Mouse (Mus musculus) erythroblast, adult 5-6 weeks (primary cell): Measurements from ENCODE around the gene Klhl25. TPM values are rescaled to one million over a fixed set of nuclear protein-coding genes. Genes with fewer than 3 reads are reported as not detected.
"Not testable (repeated sequence)": the region's sequence is repeated elsewhere in the genome, so short reads cannot be mapped to it uniquely, and the experiment has no call there.

ENCODE experiments used
- ATAC-seq: replicated peaks from 2 replicates; pipeline ENCODE4 v1.8.0; 2016; ENCODE audit warnings: moderate number of reproducible peaks, mild to moderate bottlenecking, moderate TSS enrichment, inconsistent platforms; ENCODE audit not compliant: poor library complexity, low FRiP score, severe bottlenecking
- total RNA-seq, 2 experiments: library from RNA; stranded (forward) in 1 of 2; stranded (reverse) in 1 of 2; fragments of 150-400 nt in 1 of 2; fragments of 200-764, 138-1000 nt in 1 of 2; gene quantifications; 2 replicates each; pipeline versions ENCODE4 v1.2.3 to v1.2.4; 2015 to 2017; ENCODE audit warnings: low replicate concordance in 2 of 2

Gene Klhl25
- 74.7 and 77.5 TPM in 2 replicates for total RNA-seq (2015; ENCODE audit: low replicate concordance)
- 189 and 190 TPM in 2 replicates for total RNA-seq (2017; ENCODE audit: low replicate concordance)

DNA sequence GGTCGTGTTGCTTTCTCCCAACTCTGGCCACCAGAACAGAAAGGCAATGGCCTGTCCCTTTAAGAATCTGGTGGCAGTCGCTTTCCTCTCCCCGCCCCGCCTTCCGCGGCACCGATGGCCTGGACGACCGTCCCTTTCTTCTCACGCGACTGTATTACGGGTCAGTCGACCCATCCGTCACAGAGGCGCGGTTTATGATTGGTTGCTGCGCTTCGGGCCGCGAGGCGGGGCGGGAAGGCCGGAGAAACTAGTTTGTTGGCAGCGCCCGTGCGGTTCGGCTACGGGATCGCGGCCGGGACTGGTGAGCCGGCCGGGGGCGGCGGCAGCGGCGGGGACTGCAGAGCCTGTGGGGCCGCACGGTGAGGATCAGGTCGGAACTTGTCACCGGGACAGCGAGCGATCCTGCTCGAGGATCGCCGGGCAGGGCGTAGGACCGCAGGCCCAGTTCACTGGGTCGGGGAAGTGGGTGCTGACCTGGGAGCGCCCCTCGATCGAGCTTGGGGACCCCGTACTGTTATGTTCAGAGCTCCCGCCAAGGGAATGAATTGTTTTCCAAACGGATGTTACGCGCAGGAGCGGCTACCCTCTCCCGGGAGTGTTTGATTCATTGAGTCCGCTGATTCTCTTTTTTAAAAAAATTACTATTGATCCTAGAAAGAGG is at the start of gene Klhl25:
Klhl25 (plus strand) TSS at position 196 of the 661 bp plus-strand sequence.
- peak; percentile 96 for ATAC-seq

DNA sequence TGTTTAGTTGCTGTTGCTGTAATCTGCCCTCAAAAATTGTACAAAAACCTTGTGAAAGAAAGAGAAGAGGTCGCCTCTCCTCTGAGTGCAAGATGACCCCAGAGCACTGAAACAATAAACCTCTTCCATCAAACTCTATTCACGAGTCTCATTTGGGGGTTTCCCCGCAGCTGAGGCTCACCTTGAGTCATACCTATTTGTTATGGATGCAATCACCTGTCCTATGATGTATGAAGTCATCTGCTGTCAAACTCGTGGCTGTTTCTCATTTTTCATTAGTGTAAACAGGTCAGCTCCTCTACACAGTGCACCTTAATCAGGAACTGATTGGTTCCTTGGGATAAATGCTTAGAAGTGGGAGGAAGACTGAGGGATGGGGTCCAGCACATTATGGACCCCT is 47.6 kb upstream of the Klhl25 start:
- ATAC-seq: 0 out of 2 replicates have a peak, but pooled peaks have one; percentile 44

DNA sequence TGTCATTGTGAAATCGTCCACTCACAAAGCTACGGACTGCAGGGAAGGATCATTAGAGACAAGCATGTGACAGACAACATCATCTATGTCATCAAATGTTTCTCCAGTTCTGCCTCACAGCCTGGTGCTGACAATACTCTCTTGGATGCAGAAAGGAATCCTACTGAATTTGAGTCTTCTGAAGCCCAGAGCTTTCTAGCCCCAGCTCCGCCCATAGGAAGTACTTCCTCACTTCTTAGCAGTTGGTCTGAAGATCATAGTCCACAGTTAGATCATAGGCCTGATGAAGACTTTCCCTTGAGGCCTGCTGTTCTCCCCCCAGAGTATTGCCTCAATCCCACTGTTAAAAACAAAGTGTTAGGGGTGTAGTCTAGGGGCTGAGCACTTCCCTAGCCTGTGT is 47.1 kb upstream of the Klhl25 start:
- no peak for ATAC-seq

DNA sequence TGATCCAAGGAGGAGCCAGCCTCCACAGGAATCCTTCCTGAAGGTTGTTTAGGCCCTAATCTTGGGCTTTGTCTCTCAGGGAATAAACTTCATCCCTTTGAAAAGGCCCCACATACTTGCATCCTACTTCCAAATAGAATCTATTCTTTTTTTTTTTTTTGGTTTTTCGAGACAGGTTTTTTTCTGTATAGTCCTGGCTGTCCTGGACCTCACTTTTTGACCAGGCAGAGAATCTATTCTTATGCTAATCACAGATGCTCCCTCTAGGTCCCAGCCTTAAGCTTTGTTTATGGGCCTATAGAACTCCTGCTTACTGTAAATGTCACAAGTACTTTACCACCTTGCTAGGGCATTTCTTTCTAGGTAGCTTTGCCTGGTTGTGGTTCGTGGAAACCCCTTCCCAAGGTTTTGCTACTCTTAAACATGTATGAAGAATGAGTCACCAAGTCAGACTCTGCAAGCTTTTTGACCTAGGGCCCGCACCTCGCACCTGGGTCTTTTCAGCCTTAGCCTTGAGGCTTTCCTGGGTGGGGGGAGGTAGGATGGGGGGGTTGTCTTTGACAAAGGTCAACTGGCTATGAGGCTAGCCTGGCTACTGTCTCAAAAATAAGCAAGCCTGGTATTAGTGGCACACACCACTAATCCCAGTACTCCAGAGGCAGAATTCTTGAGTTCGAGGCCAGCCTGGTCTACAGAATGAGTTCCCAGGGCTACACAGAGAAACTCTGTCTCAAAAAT is 46.3 kb upstream of the Klhl25 start:
- no peak for ATAC-seq

DNA sequence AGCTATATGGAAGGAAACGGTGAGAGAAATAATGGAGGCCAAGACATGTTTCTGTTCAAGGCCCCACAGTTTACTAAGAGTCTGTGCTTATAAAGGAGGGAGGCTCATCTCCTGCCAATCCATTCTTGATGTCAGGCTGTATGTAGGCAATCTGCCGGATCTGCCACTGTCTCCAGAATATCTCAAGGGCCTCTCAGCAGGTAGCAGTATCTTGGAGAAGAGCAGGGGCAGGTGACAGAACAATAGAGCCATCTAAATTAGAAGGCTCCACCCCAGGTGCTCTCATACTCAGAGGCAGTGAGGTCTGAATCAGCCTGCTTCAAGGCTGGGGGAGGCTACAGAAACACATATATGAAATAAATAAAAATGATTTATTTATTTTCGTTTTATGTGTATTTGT is 45.2 kb upstream of the Klhl25 start:
- ATAC-seq: no peak

DNA sequence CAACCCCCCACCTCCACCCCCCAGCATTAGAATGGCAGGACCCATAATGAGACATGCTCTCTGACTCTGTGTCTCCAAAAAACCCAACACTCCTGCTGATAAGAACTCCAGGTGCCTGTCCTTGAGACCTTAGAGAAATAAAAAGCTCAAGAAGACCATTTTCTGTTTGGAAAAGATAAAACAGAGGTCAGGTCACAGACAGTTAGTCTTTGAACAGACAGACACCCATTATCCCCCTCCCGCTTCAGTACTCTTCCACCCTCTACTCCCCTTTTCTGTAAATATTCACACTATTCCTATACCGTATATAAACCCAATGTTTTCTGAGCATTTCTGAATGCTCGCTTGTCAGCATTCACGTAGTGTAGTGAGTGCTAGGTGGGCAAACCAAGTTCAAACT is 41.9 kb upstream of the Klhl25 start:
- ATAC-seq: no peak

DNA sequence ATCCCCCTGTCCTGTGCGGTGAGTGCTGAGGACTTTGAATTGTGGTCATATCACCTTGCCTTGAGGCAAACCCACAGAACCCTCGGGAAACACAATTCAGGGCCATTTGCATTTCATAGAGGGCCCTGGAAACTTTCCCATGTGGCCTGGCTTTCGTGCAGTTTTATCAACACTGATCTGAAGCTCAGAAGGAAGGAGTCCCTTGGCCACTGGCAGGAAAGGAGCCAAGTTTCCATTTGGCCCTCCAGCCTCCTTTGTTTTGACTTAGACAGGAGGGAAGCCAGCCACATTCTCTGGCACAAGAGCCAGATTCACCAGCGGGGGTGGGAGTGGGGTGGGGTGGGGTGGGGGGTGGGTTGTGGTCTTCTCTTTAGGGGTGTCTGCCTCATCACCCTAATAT is 41.4 kb upstream of the Klhl25 start:
- ATAC-seq: no peak

DNA sequence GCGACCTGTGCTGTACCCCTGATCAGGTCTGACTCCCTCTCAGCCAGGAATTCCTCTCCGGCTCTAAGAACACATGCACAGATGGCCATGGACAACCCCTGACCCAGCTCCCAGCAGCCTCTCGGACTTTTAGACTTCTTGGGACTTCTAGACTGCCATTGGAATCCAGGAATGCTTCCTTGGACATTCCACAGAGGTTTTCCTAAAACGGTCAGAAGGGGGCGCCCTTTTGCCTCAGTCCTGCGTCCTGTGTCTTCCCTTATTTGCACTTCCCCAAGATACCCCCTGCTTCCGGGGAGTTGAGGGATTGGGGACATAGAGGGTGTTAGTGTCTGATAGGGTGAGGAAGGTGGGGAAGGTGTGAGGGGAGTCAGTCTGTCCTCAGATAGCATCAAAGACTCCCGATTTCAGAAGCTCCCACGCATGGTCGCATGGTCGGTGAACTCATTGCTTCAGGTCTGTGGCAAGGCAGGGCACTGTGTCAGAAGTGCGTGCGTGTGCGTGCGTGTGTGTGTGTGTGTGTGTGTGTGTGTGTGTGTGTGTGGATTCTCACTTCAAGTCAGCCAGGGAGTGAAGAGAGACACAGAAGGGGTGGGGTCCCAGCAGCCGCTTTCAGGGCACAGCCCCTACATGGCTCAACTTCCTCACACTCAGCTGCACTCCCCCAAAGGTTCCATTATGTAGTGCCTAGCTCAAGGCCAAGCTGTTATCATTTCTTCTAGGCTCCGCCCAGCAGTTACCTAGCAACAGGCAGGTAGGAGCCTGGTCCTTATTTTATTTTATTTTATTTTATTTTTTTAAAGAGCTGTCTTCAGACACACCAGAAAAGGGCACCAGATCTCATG is 40.4 kb upstream of the Klhl25 start:
- no peak; the same call in 1 of the 2 replicates for ATAC-seq

DNA sequence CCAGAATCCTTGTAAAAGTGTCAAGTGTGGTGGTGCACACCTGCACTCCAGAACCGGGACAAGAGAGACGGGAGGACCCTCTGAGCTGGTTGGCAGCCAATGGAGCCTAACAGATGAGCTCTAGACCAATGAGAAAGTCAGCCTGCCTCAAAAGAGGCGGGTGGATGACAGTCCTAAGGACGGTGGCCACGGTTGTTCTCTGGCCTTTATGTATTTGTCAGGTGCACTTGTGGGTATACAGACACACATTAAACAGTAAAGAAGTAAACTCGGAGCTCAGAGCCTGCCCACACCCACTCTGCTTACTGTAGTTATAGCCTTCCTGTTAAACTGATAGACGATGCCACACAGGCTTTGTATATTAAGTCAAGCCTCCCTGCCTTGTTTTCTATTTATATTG is 27.4 kb upstream of the Klhl25 start:
- no peak for ATAC-seq

DNA sequence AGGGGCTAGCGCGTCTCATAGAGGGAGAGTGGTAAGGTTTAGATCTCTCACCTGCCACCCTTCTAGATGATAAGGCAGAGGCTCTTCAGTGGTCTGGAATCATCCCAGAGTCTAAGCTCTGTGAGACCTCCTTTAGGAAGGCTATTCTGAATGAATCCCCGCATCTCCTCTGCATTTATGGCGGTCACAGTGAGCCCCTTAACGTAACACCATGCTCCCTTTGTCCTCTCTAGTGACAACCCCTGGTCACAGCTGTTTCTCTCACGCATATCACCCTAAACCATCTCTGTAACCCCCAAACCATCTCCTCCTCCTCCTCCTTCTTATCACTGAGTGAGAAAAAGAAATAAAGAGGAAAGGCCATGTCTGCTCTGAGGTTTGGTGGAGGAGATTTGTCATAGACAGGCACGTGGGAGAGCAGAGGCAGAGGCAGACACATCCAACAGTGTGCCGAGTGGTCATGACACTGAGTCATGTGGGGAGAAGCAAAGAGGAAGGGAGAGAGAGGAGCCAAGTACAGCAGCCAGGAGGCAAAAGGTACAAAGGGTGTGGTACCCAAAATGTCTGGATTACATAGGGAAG is 25.9 kb upstream of the Klhl25 start:
- no peak for ATAC-seq

DNA sequence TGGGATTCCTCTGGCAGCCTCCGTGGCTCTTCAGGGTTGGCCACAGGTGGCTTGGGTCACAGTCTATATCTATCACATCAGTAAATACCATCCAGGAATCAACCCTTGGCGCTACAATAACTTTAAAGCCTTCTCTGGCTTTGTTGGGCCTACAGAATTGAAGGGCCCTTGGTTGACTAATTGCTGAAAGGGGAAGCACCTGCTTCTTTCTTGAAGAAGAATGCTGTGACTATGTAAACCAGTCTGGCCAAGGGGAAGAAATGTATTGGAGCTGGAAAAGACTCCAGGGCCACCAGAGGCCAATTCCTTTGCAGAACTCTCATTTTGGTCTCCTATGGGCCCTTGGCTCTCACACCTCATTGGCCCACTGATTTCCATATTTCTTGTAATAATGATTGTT is 25.0 kb upstream of the Klhl25 start:
- no peak for ATAC-seq

DNA sequence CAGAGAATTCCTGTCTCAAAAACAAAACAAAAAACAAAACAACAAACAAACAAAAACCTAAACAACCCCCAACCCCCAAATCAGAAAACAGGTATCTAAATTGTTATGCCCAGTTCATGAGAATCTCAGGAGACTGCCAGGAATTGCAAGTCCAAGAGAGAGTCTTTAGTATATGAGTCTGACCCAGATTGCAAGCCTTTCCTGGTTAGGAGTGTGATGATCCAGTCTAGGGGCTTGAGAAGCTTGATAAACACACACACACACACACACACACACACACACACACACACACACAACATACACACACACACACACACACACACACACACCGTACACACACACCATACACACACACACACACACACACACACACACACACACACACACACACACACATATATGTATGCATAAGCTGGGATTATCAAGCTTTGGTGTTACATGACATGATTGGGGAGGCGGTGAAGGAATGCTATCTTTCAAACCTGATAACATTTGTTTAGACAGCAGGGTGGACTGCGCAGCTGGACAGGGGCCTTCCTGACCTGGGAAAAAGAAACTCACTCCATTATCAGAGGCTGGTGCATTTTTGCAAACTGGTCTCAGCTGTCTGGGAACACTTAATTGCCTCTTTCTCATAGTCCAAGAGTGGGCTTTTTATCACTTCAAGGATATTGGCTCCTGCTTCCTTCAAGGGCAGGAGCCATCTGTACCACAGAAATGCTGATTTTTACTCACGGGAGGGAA is 21.6 kb upstream of the Klhl25 start:
- ATAC-seq: no peak

DNA sequence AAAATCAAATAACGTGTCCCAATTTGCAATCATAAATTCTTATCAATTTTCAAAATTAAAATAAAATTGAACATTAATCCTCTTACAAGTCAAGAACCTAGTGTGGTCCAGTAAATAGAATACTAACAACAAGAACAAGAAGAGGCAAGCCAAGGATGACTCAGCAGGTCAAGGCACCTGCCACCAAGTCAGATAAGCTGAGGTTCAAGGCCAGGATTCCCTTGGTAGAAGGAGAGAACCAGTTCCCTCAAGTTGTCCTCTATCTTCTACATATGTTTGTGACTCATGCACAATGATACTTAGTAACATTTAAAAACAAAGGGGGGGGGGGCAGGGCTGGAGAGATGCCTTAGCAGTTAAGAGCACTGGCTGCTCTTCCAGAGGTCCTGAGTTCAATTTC is 20.8 kb upstream of the Klhl25 start:
- peak; percentile 57 for ATAC-seq

DNA sequence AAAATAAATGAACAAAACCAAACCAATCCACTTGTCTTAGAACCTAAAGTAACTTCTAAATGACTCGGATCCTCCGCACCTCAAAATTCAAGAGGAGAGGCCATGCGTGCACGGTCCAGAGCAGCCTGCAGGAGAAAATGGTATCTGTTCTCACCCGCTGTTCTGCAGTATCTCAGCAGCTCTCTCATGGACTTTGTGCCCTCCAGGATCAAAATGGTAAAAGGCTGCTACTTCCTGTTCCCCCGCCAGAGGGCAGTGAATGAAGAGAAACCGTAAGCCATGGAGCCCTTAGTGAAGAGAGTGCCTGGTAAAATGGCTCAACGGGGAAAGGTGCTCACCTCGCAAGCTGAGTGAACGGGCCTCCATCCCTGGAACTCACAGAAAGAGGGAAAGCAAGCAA is 20.3 kb upstream of the Klhl25 start:
- ATAC-seq: peak; percentile 66

DNA sequence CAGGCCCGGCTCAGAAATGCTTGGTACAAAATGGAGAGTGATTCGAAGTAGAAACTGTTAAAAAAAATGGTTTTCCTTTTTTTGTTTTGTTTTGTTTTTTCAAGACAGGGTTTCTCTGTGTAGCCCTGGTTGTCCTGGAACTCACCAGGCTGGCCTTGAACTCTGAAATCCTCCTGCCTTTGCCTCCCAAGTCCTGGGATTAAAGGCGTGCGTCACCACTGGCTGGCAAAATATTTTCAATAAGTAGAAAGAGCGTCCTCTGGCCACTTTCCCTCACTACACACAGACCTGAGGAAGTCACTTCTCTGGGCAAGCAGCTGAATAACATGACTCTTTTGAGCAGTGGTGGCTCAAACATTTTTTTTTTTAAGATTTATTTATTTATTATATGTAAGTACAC is 19.6 kb upstream of the Klhl25 start:
- ATAC-seq: no peak

DNA sequence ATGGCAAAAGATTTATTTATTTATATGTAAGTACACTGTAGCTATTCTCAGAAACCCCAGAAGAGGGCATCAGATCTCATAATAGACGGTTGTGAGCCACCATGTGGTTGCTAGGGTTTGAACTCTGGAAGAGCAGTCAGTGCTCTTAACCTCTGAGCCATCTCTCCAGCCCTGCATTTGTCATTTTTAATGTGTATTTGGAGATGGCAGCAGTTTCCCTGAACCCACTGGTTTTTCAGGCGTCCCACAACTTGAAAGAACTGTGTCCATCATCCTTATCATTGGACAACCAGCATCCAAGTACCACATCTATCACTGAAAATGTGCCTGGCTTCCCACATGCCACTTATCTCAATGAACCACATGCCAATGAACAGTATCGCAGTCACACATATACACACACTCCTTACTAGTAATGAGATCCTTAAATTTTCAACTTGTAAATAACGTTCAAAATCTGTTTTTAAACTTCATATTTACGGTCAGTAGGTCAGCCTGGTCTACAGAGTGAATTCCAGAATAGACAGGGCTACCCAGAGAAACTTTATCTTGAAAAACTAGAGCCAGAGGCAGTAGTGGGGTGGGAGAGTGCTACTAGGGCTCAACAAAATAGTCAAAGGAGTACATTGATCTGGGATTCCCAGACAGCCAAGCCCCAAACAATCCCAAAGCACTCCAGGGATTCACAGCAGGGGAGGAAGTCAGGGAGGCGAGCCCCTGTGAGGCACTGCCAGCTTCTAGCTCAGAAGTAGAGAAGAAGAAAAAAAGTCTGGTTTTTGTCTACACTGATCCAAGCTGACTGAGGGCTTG is 17.7 kb upstream of the Klhl25 start:
- peak; percentile 86 for ATAC-seq

DNA sequence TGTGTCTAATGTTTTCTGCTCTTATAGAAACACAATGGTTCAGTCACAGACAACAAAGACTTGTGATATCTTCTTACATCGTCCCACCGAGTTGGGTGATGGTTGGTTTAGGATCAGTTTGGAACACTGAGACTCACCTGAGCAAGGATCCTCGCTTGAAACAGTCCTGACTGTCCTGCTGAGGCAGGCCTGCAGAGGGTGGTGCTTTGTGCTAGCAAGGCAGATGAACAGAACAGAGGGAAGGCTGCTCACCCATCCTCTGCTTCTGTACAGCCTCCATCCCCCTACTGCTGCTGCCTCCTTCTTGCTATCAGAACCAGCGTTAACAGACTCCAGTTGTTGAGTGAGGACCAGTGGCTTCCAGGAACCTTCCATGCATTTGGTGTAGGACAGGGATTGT is 14.2 kb upstream of the Klhl25 start:
- not testable (repeated sequence) for ATAC-seq

DNA sequence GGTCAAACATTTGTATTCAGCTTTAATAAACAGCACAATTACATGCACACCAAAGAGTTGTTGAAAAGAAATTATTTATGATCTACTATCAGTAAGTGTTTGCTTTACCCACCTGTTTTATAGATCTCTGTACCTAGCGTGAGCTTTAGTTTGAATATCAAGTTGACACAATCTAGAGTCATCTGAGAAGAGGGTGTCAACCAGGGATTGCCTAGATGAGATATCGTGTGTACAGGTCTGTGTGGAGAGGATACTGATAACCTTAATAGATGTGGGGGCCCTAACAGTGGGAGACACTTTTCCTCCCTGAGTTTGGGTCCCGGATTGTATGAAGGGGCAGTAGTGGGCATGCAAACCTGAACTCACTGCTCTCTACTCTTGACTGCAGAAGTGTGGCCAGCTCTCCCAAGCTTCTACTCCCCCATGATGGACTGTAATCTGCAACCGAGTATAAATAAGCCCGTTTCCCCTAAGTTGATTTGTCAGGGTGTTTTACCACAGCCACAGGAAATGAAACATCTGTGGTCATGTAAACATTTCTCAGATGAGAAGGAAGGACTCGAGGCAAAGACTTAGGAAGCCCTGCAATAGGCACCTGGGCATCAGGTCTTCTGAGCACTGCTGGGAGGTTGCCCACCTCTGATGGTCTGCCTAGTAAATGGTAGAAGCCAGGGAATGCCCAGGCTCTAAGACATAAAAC is 13.0 kb upstream of the Klhl25 start:
- not testable (repeated sequence) for ATAC-seq
